Mouse (Mus musculus) neural tube, embryonic 12.5 days (tissue): ENCODE results near the gene Syngap1. TPM values are rescaled to one million over a fixed set of nuclear protein-coding genes. Genes with fewer than 3 reads are reported as not detected.
A peak's percentile ranks its signal among the peaks of the same experiment; 100 is the strongest.
"Not testable (repeated sequence)": the region's sequence is repeated elsewhere in the genome, so short reads cannot be mapped to it uniquely, and the experiment has no call there.

ENCODE experiments used
- ATAC-seq: fragments of 200-750 bp; cut with Nextera tagmentation; 2 replicates; pipeline ENCODE4 v1.8.0; 2017; ENCODE audit warnings: low read depth, mild to moderate bottlenecking, moderate TSS enrichment, moderate library complexity; ENCODE audit not compliant: low FRiP score
- H3K27ac ChIP-seq: fragments of 300-500 bp; sonication (generic); 2 replicates; pipeline ENCODE4 v1.5.1; 2016
- H3K27me3 ChIP-seq: fragments of 300-500 bp; sonication (generic); replicated peaks from 2 replicates; pipeline ENCODE4 v1.6.1; 2016; ENCODE audit warnings: mild to moderate bottlenecking
- H3K36me3 ChIP-seq: fragments of 300-500 bp; sonication (generic); 2 replicates; pipeline ENCODE4 v1.6.1; 2016; ENCODE audit warnings: mild to moderate bottlenecking
- H3K4me1 ChIP-seq: fragments of 300-500 bp; sonication (generic); 2 replicates; pipeline ENCODE4 v1.6.1; 2016
- H3K4me2 ChIP-seq: fragments of 300-500 bp; sonication (generic); replicated peaks from 2 replicates; pipeline ENCODE4 v1.6.1; 2016; ENCODE audit warnings: mild to moderate bottlenecking
- H3K4me3 ChIP-seq: fragments of 300-500 bp; sonication (generic); 2 replicates; pipeline ENCODE4 v1.5.1; 2016
- H3K9ac ChIP-seq: fragments of 300-500 bp; sonication (generic); 2 replicates; pipeline ENCODE4 v1.6.1; 2016; ENCODE audit warnings: mild to moderate bottlenecking
- H3K9me3 ChIP-seq: fragments of 300-500 bp; sonication (generic); 2 replicates; pipeline ENCODE4 v1.6.1; 2016; ENCODE audit warnings: mild to moderate bottlenecking
- WGBS: fragments of 180-500 bp; shearing (Covaris S2); methylation state at CpG from one replicate; pipeline ENCODE4 v1.1.7; 2016; 5-methylcytosine and 5-hydroxymethylcytosine counted together
- polyA plus RNA-seq: library from polyadenylated mRNA; unstranded; fragments of >200 nt; fragmentation: Nextera tagmentation; extraction: Ambion mirVana; gene quantifications from 2 replicates; pipeline ENCODE4 v1.2.1, GENCODE M21; 2016

Syngap1 gene
- polyA plus RNA-seq, 1 experiment from 2014 or later: 3.5 TPM

DNA sequence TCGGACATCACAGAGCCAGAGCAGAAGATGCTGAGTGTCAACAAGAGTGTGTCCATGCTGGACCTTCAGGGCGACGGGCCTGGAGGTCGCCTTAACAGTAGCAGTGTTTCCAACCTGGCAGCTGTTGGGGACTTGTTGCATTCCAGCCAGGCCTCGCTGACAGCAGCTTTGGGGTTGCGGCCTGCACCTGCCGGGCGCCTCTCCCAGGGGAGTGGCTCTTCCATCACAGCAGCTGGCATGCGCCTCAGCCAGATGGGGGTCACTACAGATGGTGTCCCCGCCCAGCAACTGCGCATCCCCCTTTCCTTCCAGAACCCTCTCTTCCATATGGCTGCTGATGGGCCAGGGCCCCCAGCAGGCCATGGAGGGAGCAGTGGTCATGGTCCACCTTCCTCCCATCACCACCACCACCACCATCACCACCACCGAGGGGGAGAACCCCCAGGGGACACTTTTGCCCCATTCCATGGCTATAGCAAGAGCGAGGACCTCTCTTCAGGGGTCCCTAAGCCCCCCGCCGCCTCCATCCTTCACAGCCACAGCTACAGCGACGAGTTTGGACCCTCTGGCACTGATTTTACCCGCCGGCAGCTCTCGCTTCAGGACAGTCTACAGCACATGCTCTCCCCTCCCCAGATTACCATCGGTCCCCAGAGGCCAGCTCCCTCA lies 20.7 kb downstream of the Syngap1 start:
- Histone ChIP-seq H3K4me1 (no peaks in the 10 kb centered on the region), H3K36me3 (peaks cover 94% of the 10 kb centered on the region), H3K4me2 (no peak overlapping the region), H3K9ac (no peak overlapping the region), H3K27ac (no peak overlapping the region), H3K9me3 (no peaks in the 10 kb centered on the region), H3K4me3 (no peak overlapping the region), H3K27me3 (no peaks in the 10 kb centered on the region)
- ATAC-seq: no peak
- WGBS: 89% methylated on average over 21 of the region's 21 CpGs

DNA sequence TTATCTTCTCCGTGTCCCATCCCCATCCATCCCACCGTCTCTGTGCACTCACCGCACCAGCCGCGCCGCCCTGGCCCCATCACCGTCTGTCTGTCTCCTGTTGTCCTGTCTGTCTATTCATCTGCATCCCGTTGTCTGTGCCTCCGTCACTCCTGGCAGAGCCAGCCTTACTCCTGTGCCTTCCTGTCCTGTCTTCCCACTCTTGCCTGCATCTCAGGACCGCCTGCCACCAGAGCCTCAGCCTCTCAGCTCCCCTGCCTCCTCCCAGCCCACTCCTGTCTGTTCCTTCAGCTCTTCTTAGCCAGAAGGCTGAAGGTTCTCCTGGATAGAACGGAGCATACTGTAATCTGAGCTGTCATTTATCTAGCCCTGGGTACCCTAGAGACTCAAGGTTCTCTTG lies 25.9 kb downstream of the Syngap1 start:
- no peaks in the 10 kb centered on the region for H3K9me3 ChIP-seq
- H3K4me3 ChIP-seq: no peak overlapping the region
- ATAC-seq: no peak
- no peak overlapping the region for H3K4me2 ChIP-seq
- H3K36me3 ChIP-seq: peaks cover 66% of the 10 kb centered on the region
- no peak overlapping the region for H3K9ac ChIP-seq
- H3K27ac ChIP-seq: no peak overlapping the region
- no peaks in the 10 kb centered on the region for H3K27me3 ChIP-seq
- WGBS: 92% methylated on average over 11 of the region's 11 CpGs
- H3K4me1 ChIP-seq: peaks cover 12% of the 10 kb centered on the region

DNA sequence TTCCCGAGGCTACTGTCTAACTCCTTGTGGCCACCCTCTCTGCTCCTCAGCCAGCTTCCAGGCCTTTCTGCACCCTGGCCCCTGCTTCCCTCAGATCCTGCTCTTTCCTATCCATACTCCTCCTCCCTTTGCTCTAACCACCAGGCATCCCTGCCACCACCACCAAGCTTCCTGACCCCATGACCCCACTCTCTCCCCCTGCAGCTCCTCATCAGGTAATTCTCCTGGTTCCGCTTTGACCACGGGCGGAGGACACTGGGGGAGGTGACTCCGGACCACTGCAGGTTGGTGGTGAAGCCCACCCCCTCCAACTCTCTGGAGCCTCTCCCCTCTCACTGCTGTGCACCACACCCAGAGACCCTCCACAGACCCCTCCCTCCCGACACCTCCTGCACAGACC lies 26.4 kb downstream of the Syngap1 start:
- no peak for ATAC-seq
- WGBS: 89% methylated on average over 6 of the region's 6 CpGs
- H3K27me3 ChIP-seq: no peaks in the 10 kb centered on the region
- peaks cover 17% of the 10 kb centered on the region for H3K4me1 ChIP-seq
- peaks cover 62% of the 10 kb centered on the region for H3K36me3 ChIP-seq
- H3K9me3 ChIP-seq: no peaks in the 10 kb centered on the region
- H3K9ac ChIP-seq: no peak overlapping the region
- H3K4me2 ChIP-seq: no peak overlapping the region
- H3K27ac ChIP-seq: no peak overlapping the region
- no peak overlapping the region for H3K4me3 ChIP-seq

DNA sequence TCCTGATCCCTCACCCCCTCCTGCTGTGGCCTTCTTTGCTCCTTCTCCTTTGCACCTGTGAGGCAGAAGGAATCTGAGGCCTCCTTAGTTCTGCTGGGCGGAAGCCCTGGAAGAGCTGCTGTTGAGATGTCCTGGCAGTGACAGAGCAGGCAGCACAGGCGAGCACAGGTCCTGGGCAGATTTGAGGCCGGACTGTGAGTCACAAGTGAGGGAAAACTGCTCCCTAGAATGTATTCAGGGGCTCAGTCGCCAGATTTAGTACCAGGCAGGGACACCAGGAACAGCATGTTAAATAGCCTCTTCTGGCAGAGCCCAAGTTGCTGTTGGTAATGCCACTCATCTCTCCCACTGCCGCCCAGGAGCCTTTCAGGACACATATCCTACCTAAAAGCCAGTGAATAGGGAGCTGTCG lies 27.2 kb downstream of the Syngap1 start:
- Histone ChIP-seq H3K9ac (no peak overlapping the region), H3K36me3 (peaks cover 54% of the 10 kb centered on the region), H3K27me3 (no peaks in the 10 kb centered on the region), H3K4me1 (peaks cover 19% of the 10 kb centered on the region), H3K4me2 (no peak overlapping the region), H3K9me3 (no peaks in the 10 kb centered on the region), H3K27ac (no peak overlapping the region), H3K4me3 (no peak overlapping the region)
- WGBS: 80% methylated on average over 6 of the region's 6 CpGs
- ATAC-seq: no peak

DNA sequence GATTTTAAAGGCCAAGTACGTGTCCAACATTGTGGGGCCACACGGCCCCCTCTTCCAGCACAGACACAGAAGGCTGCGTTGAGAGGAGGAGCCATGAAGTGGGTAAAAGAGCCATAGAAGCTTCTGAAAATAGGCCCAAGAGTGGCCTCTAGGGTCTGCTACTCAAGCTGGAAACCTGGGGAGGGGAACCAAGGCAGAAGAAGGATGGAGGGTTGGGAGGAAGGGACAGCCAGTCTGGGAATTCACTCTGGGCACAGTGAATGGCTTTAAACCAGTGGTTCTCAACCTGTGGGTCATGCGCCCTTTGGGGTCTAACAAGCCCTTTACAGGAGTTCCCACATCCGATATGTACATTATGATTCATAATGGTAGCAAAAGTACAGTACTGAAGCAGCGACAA lies 28.2 kb downstream of the Syngap1 start:
- ATAC-seq: no peak
- peaks cover 28% of the 10 kb centered on the region for H3K4me1 ChIP-seq
- H3K9ac ChIP-seq: no peak overlapping the region
- no peak overlapping the region for H3K4me2 ChIP-seq
- no peak overlapping the region for H3K27ac ChIP-seq
- H3K4me3 ChIP-seq: no peak overlapping the region
- H3K9me3 ChIP-seq: no peaks in the 10 kb centered on the region
- 91% methylated on average over 6 of the region's 6 CpGs for WGBS
- no peaks in the 10 kb centered on the region for H3K27me3 ChIP-seq
- H3K36me3 ChIP-seq: peaks cover 48% of the 10 kb centered on the region

DNA sequence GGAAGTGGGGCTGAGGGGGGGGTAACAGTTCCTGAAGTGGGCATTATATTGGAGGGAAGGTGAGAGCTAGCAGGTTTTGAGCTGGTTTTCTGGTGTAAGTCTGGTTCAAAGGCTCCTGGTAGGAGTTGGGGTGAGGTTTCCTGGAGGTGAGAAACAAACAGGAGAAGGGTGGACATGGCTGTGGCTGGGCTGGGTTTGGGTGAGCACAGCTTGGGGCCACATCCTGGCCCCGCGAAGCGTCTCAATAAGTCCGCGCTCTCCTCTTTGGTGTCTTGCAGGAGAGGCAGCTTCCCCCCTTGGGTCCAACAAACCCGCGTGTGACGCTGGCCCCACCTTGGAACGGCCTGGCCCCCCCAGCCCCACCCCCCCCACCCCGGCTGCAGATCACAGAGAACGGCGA lies 29.2 kb downstream of the Syngap1 start:
- H3K9ac ChIP-seq: no peak overlapping the region
- H3K4me3 ChIP-seq: no peak overlapping the region
- no peaks in the 10 kb centered on the region for H3K27me3 ChIP-seq
- no peak overlapping the region for H3K27ac ChIP-seq
- peaks cover 37% of the 10 kb centered on the region for H3K4me1 ChIP-seq
- no peaks in the 10 kb centered on the region for H3K9me3 ChIP-seq
- H3K4me2 ChIP-seq: no peak overlapping the region
- H3K36me3 ChIP-seq: peaks cover 46% of the 10 kb centered on the region
- 82% methylated on average over 10 of the region's 12 CpGs for WGBS
- no peak for ATAC-seq

DNA sequence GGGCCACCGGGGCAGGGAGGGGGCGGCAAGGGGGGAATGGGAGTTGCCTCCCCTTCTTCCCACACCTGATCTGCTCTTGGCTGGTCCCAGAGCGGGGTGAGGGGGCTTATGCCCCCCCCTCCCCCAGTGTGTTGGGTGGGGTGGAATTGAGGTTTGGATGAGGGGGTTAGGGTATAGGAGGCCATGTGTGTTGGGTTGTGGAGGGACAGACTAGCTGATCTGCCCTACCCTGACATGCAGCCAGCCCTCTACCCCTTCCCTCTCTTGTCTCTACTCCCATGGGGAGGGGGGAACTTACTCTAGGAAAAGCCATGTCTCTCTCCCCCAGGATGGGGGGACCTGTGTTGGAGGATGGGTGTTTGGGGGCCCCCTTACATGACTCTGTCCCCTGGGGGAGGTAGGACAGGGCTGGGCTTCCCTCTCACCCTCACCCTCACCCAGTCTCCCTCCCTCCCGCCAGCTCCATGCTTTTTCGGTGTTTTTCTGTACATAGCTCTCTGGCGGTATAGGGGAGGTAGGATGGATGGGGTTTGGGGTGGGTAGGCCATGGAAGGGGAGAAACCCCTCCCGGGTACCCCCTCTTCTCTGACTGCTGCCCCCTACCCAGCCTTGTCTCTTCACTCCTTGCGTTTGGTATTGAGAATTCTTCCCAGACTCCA lies 30.3 kb downstream of the Syngap1 start:
- Histone ChIP-seq H3K4me2 (peak overlapping the region; percentile 97), H3K9ac (no peak overlapping the region; the same call in 1 of the 2 replicates), H3K9me3 (no peaks in the 10 kb centered on the region), H3K36me3 (peaks cover 47% of the 10 kb centered on the region), H3K27ac (no peak overlapping the region), H3K4me1 (peaks cover 45% of the 10 kb centered on the region), H3K4me3 (no peak overlapping the region), H3K27me3 (no peaks in the 10 kb centered on the region)
- WGBS: 64% methylated on average over 8 of the region's 8 CpGs
- ATAC-seq: no peak

DNA sequence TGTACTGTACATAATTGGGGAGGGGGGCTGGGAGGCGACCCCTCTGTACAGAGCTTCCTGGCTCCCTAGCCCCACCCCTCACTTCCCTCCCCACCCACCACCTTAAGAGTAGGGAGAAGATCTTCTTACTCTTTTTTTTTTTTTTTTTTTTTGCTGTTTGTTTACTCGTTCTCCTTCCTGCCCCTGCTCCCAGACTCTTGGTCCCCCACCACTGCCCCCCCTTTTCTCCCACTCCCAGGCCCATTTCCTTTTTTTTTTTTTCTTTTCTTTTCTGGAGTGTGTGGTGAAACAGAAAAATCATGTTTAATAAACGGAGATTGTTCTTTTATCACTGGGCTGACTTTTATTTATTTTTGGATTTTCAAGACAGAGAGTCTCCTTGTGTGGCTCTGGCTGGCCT lies 31.1 kb downstream of the Syngap1 start:
- H3K4me1 ChIP-seq: peaks cover 48% of the 10 kb centered on the region
- ATAC-seq: no peak
- 17% methylated on average over 3 of the region's 3 CpGs for WGBS
- H3K36me3 ChIP-seq: peaks cover 45% of the 10 kb centered on the region
- no peaks in the 10 kb centered on the region for H3K27me3 ChIP-seq
- H3K4me2 ChIP-seq: peak overlapping the region; percentile 97
- no peaks in the 10 kb centered on the region for H3K9me3 ChIP-seq
- H3K4me3 ChIP-seq: peak overlapping the region; percentile 86
- 0 out of 2 replicates have a peak overlapping the region, but pooled peaks have one; percentile 59 for H3K27ac ChIP-seq
- peak overlapping the region; percentile 84 for H3K9ac ChIP-seq

DNA sequence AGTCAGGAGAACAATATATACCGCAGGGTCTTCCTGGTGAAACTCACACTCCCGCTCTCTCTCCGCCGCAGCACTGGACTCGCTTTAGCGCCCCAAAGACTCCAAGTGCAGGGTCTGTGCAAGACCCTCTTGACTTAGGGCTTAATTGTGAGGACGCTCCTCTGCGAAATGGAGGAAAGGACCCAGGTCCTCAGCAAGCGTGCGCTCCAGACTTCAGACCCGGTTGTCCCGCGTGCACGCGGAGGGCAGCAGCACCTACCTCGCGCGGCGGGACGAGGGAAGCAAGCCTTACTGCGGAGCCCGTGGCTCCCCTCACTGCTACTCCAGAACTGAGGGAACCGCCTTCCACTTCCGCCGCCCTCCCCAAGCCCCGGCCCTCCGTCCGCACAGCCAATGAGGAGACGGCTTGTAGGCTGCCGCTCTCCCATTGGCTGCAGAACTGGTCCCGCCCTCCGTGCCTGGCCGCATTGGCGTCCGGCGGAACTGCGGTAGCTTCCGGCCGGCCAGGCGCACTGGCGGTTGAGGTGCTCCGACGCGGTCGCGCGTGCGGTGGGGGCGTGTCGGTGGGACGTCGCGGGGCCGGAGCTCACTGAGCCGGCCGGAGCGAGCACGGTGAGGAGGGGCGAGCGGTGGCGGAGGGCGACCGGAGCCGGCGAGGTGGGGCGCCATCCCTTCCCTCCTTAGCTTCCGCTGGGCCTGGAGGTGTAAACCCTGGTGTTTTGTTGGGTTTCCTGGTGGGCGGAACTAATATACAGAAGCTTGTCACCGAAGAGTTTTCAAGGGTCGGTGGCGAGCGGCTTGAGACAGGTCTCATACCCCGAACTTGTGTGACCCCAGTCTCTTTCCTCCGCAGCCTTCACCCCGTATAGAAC lies 31.9 kb downstream of the Syngap1 start, which contains the start of gene Zbtb9:
TSS of gene Zbtb9 (plus strand) at position 465 of the 872 bp plus-strand sequence.
- ATAC-seq: peak; percentile 98
- Histone ChIP-seq H3K27me3 (no peaks in the 10 kb centered on the region), H3K27ac (peak within 1 kb of the TSS; percentile 59; the same call in 1 of the 2 replicates), H3K36me3 (peaks cover 42% of the 10 kb centered on the region), H3K4me2 (peak within 1 kb of the TSS; percentile 97), H3K9ac (peak within 1 kb of the TSS; percentile 84), H3K4me3 (peak within 1 kb of the TSS; percentile 86), H3K9me3 (no peaks in the 10 kb centered on the region), H3K4me1 (peaks cover 48% of the 10 kb centered on the region)
- WGBS: under 1% methylated on average over 74 of the region's 75 CpGs

DNA sequence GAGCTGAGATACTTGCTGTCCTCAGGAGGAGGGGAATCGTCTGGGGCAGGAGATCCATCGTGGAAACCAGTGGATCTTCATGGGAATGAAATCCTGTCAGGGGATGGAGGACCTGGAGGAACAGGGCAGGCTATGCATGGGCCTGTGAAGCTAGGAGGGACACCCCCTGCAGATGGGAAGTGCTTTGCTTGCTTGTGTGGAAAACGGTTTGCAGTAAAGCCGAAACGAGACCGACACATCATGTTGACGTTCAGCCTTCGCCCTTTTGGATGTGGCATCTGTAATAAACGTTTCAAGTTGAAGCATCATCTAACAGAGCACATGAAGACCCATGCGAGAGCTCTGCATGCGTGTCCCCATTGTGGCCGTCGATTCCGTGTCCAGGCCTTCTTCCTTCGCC lies 33.5 kb downstream of the Syngap1 start:
- Histone ChIP-seq H3K9ac (no peak overlapping the region), H3K4me3 (no peak overlapping the region), H3K9me3 (no peaks in the 10 kb centered on the region), H3K36me3 (peaks cover 52% of the 10 kb centered on the region), H3K27me3 (no peaks in the 10 kb centered on the region), H3K4me2 (peak overlapping the region; percentile 97; the same call in 1 of the 2 replicates), H3K27ac (no peak overlapping the region), H3K4me1 (peaks cover 48% of the 10 kb centered on the region)
- whole genome bisulfite sequencing: 92% methylated on average over 15 of the region's 15 CpGs
- no peak for ATAC-seq

DNA sequence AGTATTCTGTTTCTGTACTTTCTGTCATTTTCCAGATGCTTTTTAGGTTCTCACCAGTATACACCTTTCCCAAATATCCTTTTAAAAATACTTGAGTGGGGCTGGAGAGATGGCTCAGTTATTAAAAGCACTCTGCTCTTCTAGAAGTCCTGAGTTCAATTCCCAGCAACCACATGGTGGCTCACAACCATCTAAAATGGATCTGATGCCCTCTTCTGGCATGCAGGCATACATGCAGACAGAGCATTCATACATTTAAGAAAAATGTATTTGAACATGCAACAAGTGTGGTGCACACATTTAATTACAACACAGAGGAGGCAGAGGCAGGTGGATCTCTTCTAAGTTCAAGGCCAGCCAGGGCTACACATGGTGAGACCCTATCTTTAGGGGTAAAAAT lies 34.4 kb downstream of the Syngap1 start:
- no peak for ATAC-seq
- Histone ChIP-seq H3K36me3 (peaks cover 60% of the 10 kb centered on the region), H3K9ac (no peak overlapping the region), H3K4me1 (peaks cover 48% of the 10 kb centered on the region), H3K9me3 (no peaks in the 10 kb centered on the region), H3K27me3 (no peaks in the 10 kb centered on the region), H3K4me3 (no peak overlapping the region), H3K4me2 (no peak overlapping the region), H3K27ac (no peak overlapping the region)

DNA sequence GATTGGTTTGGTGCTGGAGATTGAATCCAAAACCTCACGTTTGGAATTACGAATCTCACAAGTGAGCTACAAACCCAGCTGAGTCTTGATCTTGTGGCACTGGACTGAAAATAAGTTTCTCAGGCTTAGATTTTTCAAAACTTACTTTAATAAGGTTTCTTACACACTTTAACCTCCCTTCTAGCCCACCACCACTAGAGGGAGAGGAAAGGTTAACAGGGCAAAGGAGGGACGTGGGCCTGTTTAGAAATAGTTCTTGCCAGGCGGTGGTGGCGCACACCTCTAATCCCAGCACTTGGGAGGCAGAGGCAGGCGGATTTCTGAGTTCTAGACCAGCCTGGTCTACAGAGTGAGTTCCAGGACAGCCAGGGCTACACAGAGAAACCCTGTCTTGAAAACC lies 36.3 kb downstream of the Syngap1 start:
- not testable (repeated sequence) for H3K9me3 ChIP-seq, H3K4me3 ChIP-seq, H3K9ac ChIP-seq, ATAC-seq, H3K4me2 ChIP-seq, H3K27ac ChIP-seq, H3K27me3 ChIP-seq
- Histone ChIP-seq H3K4me1 (peaks cover 33% of the 10 kb centered on the region), H3K36me3 (peaks cover 57% of the 10 kb centered on the region)
- 94% methylated on average over 6 of the region's 6 CpGs for WGBS
